Mouse (Mus musculus): ENCODE results near the gene Mios.

Gene Mios

GRCm38 (mm10) chr6:8278426-8279002 is 69.5 kb downstream of the Mios start:
- DNase-seq (ENCODE audit: low read depth, low spot score): peak; percentile 55

- no peak for DNase-seq (ENCODE audit: low read depth, low spot score)
These were observed 74.2 kb downstream of the Mios start for GRCm38 (mm10) chr6:8283255-8283654.

- no peak for DNase-seq (ENCODE audit: low read depth, low spot score)
These were observed 76.5 kb downstream of the Mios start for GRCm38 (mm10) chr6:8285401-8285960.

All from CD4-positive helper T cell, adult 2 months (primary cell).